Mouse (Mus musculus): ENCODE results near the gene Kcna5. TPM values are rescaled to one million over a fixed set of nuclear protein-coding genes. Genes with fewer than 3 reads are reported as not detected.
A peak's percentile ranks its signal among the peaks of the same experiment; 100 is the strongest.

The Kcna5 gene
- polyA plus RNA-seq, 1 experiment from 2014 or later, result 8.9 TPM

- Histone ChIP-seq H3K4me3 (replicated peaks; ENCODE audit: low read length) (no peak overlapping the region), H3K9me3 (replicated peaks; ENCODE audit: control insufficient read depth, low read length) (no peaks in the 10 kb centered on the region), H3K4me1 (ENCODE audit: control insufficient read depth, insufficient read depth, low read length) (no peaks in the 10 kb centered on the region), H3K27ac (ENCODE audit: low read length) (no peak overlapping the region), H3K9ac (ENCODE audit: low read length) (no peak overlapping the region), H3K36me3 (ENCODE audit: control insufficient read depth, insufficient read depth, low read length) (no peaks in the 10 kb centered on the region), H3K27me3 (ENCODE audit: control insufficient read depth, insufficient read depth, low read length) (no peaks in the 10 kb centered on the region), H3K4me2 (ENCODE audit: low read depth, low read length) (no peak overlapping the region)
- WGBS, result 80% methylated on average over 14 of the region's 14 CpGs
- no peak for ATAC-seq (ENCODE audit: insufficient read depth, low FRiP score)
Observed at GRCm38 (mm10) chr6:126568046-126568830, 33.0 kb upstream of the Kcna5 start.

- no peak overlapping the region for H3K27ac ChIP-seq (ENCODE audit: low read length)
- no peak overlapping the region for H3K4me3 ChIP-seq (replicated peaks; ENCODE audit: low read length)
- H3K9me3 ChIP-seq (replicated peaks; ENCODE audit: control insufficient read depth, low read length), result no peaks in the 10 kb centered on the region
- no peak overlapping the region for H3K9ac ChIP-seq (ENCODE audit: low read length)
- 90% methylated on average over 9 of the region's 9 CpGs for WGBS
- ATAC-seq (ENCODE audit: insufficient read depth, low FRiP score), result no peak
- no peaks in the 10 kb centered on the region for H3K4me1 ChIP-seq (ENCODE audit: control insufficient read depth, insufficient read depth, low read length)
- H3K36me3 ChIP-seq (ENCODE audit: control insufficient read depth, insufficient read depth, low read length), result no peaks in the 10 kb centered on the region
- H3K27me3 ChIP-seq (ENCODE audit: control insufficient read depth, insufficient read depth, low read length), result no peaks in the 10 kb centered on the region
- no peak overlapping the region for H3K4me2 ChIP-seq (ENCODE audit: low read depth, low read length)
Observed at GRCm38 (mm10) chr6:126567326-126567725, 32.1 kb upstream of the Kcna5 start.

- H3K4me2 ChIP-seq (ENCODE audit: low read depth, low read length), result no peak overlapping the region
Observed at GRCm38 (mm10) chr6:126564376-126564775, 29.2 kb upstream of the Kcna5 start.

DNA sequence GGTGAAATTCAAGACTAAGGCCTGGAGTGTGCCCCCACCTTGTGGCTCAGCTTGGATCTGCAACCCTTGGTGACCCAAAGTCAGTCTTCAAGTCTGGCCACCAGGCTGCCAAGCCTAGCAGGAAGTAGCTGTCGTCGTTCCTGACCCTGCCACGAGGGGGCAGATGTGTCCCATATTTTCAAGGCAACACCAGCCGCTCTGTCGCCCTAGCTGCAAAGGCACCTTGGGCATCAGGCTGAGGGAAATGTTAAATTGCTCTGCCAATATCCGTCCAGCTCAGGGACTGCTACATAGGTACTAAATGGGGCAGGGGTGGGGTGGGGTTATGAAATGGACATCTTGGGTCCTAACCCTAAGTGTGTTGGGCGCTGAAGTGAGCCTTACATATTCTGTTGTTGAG lies 28.7 kb upstream of the Kcna5 start:
- no peak overlapping the region for H3K9ac ChIP-seq (ENCODE audit: low read length)
- no peak for ATAC-seq (ENCODE audit: insufficient read depth, low FRiP score)
- no peak overlapping the region for H3K4me3 ChIP-seq (replicated peaks; ENCODE audit: low read length)
- H3K27ac ChIP-seq (ENCODE audit: low read length), result no peak overlapping the region
- no peak overlapping the region for H3K4me2 ChIP-seq (ENCODE audit: low read depth, low read length)
- no peaks in the 10 kb centered on the region for H3K9me3 ChIP-seq (replicated peaks; ENCODE audit: control insufficient read depth, low read length)
- WGBS, result 17% methylated on average over 7 of the region's 7 CpGs
- peaks cover 3% of the 10 kb centered on the region; the same call in 1 of the 2 replicates for H3K4me1 ChIP-seq (ENCODE audit: control insufficient read depth, insufficient read depth, low read length)
- H3K36me3 ChIP-seq (ENCODE audit: control insufficient read depth, insufficient read depth, low read length), result no peaks in the 10 kb centered on the region
- H3K27me3 ChIP-seq (ENCODE audit: control insufficient read depth, insufficient read depth, low read length), result no peaks in the 10 kb centered on the region

More at GRCm38 (mm10) chr6:126564376-126564775, 29.2 kb upstream of the Kcna5 start:
- H3K27me3 ChIP-seq (ENCODE audit: control insufficient read depth, insufficient read depth, low read length), result no peaks in the 10 kb centered on the region
- H3K4me1 ChIP-seq (ENCODE audit: control insufficient read depth, insufficient read depth, low read length), result peaks cover 3% of the 10 kb centered on the region; the same call in 1 of the 2 replicates
- no peak overlapping the region for H3K27ac ChIP-seq (ENCODE audit: low read length)
- ATAC-seq (ENCODE audit: insufficient read depth, low FRiP score), result no peak
- no peak overlapping the region for H3K4me3 ChIP-seq (replicated peaks; ENCODE audit: low read length)
- no peak overlapping the region for H3K9ac ChIP-seq (ENCODE audit: low read length)
- 62% methylated on average over 6 of the region's 6 CpGs for WGBS
- no peaks in the 10 kb centered on the region for H3K36me3 ChIP-seq (ENCODE audit: control insufficient read depth, insufficient read depth, low read length)
- H3K9me3 ChIP-seq (replicated peaks; ENCODE audit: control insufficient read depth, low read length), result no peaks in the 10 kb centered on the region

DNA sequence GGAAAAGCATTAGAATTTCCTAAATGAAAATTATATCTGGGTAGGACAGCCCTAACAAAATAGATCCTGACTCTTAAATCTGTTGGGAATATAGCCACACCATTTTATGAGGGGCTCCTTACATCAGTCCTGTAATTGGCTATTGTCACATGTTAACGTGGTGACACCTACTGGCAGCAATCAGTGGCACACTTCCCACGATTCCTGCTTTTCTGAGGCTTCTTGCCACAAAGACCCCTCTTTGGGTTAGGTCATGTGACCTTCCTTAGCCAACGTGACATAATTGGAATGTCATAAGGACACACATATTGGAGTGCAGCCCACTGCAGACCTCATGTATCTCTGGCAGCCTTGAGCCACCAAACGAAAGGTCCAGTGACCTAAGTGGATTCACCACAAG lies 26.5 kb upstream of the Kcna5 start:
- no peak for ATAC-seq (ENCODE audit: insufficient read depth, low FRiP score)
- no peak overlapping the region for H3K4me2 ChIP-seq (ENCODE audit: low read depth, low read length)
- no peak overlapping the region for H3K9ac ChIP-seq (ENCODE audit: low read length)
- WGBS, result 28% methylated on average over 4 of the region's 4 CpGs
- no peaks in the 10 kb centered on the region for H3K36me3 ChIP-seq (ENCODE audit: control insufficient read depth, insufficient read depth, low read length)
- peaks cover 3% of the 10 kb centered on the region; the same call in 1 of the 2 replicates for H3K4me1 ChIP-seq (ENCODE audit: control insufficient read depth, insufficient read depth, low read length)
- no peaks in the 10 kb centered on the region for H3K9me3 ChIP-seq (replicated peaks; ENCODE audit: control insufficient read depth, low read length)
- no peaks in the 10 kb centered on the region for H3K27me3 ChIP-seq (ENCODE audit: control insufficient read depth, insufficient read depth, low read length)
- H3K4me3 ChIP-seq (replicated peaks; ENCODE audit: low read length), result no peak overlapping the region
- no peak overlapping the region for H3K27ac ChIP-seq (ENCODE audit: low read length)

DNA sequence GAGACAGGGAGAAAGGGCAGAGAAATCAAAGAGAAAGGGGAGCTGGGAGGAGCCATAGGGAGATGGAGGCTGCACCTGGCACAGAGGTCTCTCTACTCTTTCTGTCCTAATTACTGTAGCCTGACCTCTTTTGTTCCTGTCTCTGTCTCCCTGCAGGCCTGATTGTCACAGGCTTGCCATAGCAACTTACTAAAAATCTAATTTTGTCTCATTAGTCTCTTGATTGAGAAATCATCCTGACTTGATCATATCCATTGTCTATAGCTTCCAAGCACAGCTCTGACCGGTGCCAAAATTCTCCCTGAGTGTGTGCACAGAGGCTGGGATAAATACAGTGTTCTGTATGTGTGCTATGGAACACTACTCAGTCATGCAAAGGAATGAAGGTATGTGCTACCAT lies 25.5 kb upstream of the Kcna5 start:
- ATAC-seq (ENCODE audit: insufficient read depth, low FRiP score), result no peak
- H3K36me3 ChIP-seq (ENCODE audit: control insufficient read depth, insufficient read depth, low read length), result no peaks in the 10 kb centered on the region
- 80% methylated on average over 1 of the region's 1 CpGs for WGBS
- no peak overlapping the region for H3K4me3 ChIP-seq (replicated peaks; ENCODE audit: low read length)
- H3K9ac ChIP-seq (ENCODE audit: low read length), result no peak overlapping the region
- H3K4me1 ChIP-seq (ENCODE audit: control insufficient read depth, insufficient read depth, low read length), result peaks cover 3% of the 10 kb centered on the region; the same call in 1 of the 2 replicates
- no peak overlapping the region for H3K27ac ChIP-seq (ENCODE audit: low read length)
- no peaks in the 10 kb centered on the region for H3K27me3 ChIP-seq (ENCODE audit: control insufficient read depth, insufficient read depth, low read length)
- no peaks in the 10 kb centered on the region for H3K9me3 ChIP-seq (replicated peaks; ENCODE audit: control insufficient read depth, low read length)
- no peak overlapping the region for H3K4me2 ChIP-seq (ENCODE audit: low read depth, low read length)

GRCm38 (mm10) chr6:126560036-126560435 lies 24.8 kb upstream of the Kcna5 start:
- H3K9me3 ChIP-seq (replicated peaks; ENCODE audit: control insufficient read depth, low read length), result no peaks in the 10 kb centered on the region
- ATAC-seq (ENCODE audit: insufficient read depth, low FRiP score), result no peak
- 39% methylated on average over 8 of the region's 8 CpGs for WGBS

DNA sequence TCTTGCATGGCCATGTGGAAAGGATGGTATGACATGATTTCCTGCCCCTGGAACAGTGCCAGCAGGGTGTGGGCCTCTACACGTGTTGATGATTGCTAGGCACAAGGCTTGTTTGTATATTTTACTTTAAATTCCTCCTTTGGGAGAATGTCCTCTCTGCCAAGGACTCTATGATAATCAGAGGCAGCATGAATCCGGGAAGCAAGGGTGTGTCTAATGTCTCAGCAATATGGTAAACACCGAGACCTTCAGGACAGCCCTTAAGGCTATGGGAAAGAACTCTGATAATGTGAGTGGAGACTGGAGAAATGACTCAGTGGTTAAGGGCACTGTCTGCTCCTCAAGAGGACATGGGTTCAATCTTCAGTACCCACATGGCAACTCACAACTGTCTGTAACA lies 23.1 kb upstream of the Kcna5 start:
- Histone ChIP-seq H3K4me1 (ENCODE audit: control insufficient read depth, insufficient read depth, low read length) (peaks cover 3% of the 10 kb centered on the region; the same call in 1 of the 2 replicates), H3K9me3 (replicated peaks; ENCODE audit: control insufficient read depth, low read length) (no peaks in the 10 kb centered on the region), H3K4me3 (replicated peaks; ENCODE audit: low read length) (no peak overlapping the region), H3K36me3 (ENCODE audit: control insufficient read depth, insufficient read depth, low read length) (no peaks in the 10 kb centered on the region), H3K27me3 (ENCODE audit: control insufficient read depth, insufficient read depth, low read length) (0 out of 2 replicates have a peak, but pooled peaks cover 1% of the 10 kb centered on the region), H3K4me2 (ENCODE audit: low read depth, low read length) (no peak overlapping the region), H3K27ac (ENCODE audit: low read length) (no peak overlapping the region), H3K9ac (ENCODE audit: low read length) (no peak overlapping the region)
- 53% methylated on average over 3 of the region's 3 CpGs for WGBS
- ATAC-seq (ENCODE audit: insufficient read depth, low FRiP score), result no peak

More at GRCm38 (mm10) chr6:126560036-126560435, 24.8 kb upstream of the Kcna5 start:
- Histone ChIP-seq H3K4me1 (ENCODE audit: control insufficient read depth, insufficient read depth, low read length) (peaks cover 3% of the 10 kb centered on the region; the same call in 1 of the 2 replicates), H3K27ac (ENCODE audit: low read length) (no peak overlapping the region), H3K4me3 (replicated peaks; ENCODE audit: low read length) (no peak overlapping the region), H3K9ac (ENCODE audit: low read length) (no peak overlapping the region), H3K4me2 (ENCODE audit: low read depth, low read length) (no peak overlapping the region), H3K36me3 (ENCODE audit: control insufficient read depth, insufficient read depth, low read length) (no peaks in the 10 kb centered on the region), H3K27me3 (ENCODE audit: control insufficient read depth, insufficient read depth, low read length) (no peaks in the 10 kb centered on the region)

DNA sequence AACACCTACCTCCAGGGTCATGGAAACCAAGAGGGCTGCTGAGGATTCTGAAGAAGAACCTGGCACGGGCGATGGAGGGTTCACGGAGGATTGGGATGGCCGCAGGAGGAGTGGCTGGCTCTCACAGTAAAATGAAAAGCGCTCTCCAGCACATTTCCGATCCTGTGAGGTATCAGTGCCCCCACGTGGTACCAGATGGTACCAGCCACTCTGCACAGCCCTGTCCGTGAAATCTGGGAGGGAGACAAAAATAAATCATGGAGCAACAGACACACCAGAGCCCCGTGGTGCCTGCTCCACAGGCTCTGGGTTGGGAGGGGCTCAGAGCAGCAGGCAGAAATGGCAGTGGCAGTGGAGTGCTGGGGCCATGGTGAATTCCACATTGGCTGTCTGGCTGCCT lies 18.6 kb upstream of the Kcna5 start:
- Histone ChIP-seq H3K36me3 (ENCODE audit: control insufficient read depth, insufficient read depth, low read length) (no peaks in the 10 kb centered on the region), H3K4me1 (ENCODE audit: control insufficient read depth, insufficient read depth, low read length) (no peaks in the 10 kb centered on the region), H3K9ac (ENCODE audit: low read length) (no peak overlapping the region), H3K27me3 (ENCODE audit: control insufficient read depth, insufficient read depth, low read length) (0 out of 2 replicates have a peak, but pooled peaks cover 5% of the 10 kb centered on the region), H3K4me3 (replicated peaks; ENCODE audit: low read length) (no peak overlapping the region), H3K4me2 (ENCODE audit: low read depth, low read length) (no peak overlapping the region), H3K27ac (ENCODE audit: low read length) (no peak overlapping the region), H3K9me3 (replicated peaks; ENCODE audit: control insufficient read depth, low read length) (no peaks in the 10 kb centered on the region)
- peak; percentile 65; the same call in 1 of the 2 replicates for ATAC-seq (ENCODE audit: insufficient read depth, low FRiP score)
- 29% methylated on average over 9 of the region's 9 CpGs for WGBS

All from stomach, embryonic 16.5 days (tissue).